Mouse (Mus musculus) frontal cortex, postnatal 25 days (tissue): Measurements from ENCODE around the gene Frmd4a.

ENCODE experiments used
- DNase-seq, 2 experiments: peaks; one replicate each; pipeline ENCODE4 v3.0.0; 2022; ENCODE audit warnings: low spot score in 2 of 2

The Frmd4a gene

GRCm38 (mm10) chr2:4017528-4018288 lies at the start of gene Frmd4a:
Gene Frmd4a, plus strand, starts transcription at chr2:4017717.
- peak; percentile 13 to 32 for DNase-seq

DNA sequence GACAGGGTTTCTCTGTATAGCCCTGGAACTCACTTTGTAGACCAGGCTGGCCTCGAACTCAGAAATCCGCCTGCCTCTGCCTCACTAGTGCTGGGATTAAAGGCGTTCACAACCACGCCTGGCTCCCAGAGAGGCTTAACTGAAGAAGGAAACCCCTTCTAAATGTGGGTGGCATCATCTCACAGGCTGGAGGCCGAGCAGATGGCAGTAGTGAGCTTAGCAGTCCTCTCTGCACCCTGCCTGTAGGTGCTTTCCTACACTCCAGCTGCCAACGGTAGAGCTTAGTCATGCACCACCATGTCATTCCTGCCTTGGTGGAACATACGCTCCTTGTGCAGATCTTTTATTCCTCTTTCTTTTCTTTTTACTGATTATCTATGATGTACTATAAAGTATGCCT lies 28.6 kb upstream of the Frmd4a start:
- peak in 1 of 2 experiments; percentile 6 for DNase-seq

GRCm38 (mm10) chr2:3990431-3990830 lies 27.1 kb upstream of the Frmd4a start:
- no peak for DNase-seq

- DNase-seq, result peak; percentile 34 to 39
Measured at GRCm38 (mm10) chr2:4018431-4018876, 937 bp downstream of the Frmd4a start.

GRCm38 (mm10) chr2:4018909-4019308 lies 1.4 kb downstream of the Frmd4a start:
- DNase-seq, result no peak

DNA sequence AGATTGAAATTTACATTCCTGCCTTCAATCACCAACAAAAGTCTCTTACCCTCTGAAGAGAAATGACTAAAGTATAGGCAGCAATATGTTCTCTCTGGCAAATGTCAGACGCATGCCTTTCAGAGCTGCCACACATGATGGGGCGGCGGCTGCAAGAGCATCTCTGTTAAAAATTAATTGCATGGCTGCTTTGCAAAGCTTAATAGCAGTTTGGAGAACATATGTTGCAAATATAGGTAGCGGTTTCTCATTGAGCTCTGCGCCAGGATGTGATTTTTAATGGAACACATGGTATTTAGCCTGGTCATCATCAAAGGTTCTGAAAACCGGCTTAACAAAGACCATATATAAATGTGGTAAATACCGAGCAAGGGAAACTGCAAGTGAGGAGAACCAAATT lies 7.4 kb downstream of the Frmd4a start:
- no peak for DNase-seq

GRCm38 (mm10) chr2:4029031-4029747 lies 11.7 kb downstream of the Frmd4a start:
- no peak for DNase-seq

DNA sequence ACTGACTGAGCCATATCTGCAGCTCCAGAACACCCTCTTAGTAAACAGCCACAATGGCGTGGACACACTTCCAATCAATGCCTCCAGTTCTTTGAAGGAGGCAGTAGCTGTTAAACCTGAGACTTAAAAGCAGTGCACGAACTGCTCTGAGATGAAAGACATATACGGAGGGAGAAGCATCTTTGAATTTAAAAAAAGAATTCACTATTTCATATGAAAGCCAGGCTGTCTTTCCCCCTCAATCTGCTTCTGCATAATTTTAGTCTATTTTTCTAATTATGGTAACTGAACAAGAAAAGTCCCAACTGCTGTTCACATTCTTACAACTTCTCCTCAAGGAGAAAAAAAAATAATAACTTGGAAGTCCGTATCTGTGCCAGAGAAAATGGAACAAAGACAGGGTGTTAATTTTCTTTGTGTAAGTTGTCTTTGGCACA lies 18.7 kb downstream of the Frmd4a start:
- DNase-seq, result no peak

DNA sequence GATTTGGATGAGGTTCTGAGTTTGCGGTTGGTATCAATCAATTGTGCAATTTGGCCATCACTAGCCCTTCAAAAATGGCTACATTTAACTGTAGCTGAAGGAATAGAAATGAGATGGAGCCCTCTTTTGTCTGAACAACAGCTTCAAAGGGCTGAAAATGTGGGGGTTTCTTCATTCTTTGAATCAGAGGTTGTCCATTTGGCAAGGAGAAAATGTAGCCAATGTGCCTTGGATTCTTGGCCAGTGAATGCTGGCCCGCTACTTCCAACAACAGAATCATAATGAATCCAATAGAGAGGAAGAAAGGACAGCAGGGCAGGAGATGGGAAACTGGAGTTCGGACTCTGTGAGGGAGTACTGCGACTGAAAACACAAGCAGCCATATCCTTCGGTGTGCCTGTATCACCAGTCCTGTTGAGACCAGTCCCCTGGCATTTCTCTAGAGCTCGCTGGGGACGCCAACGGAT lies 19.2 kb downstream of the Frmd4a start:
- DNase-seq, result peak in 1 of 2 experiments; percentile 9

DNA sequence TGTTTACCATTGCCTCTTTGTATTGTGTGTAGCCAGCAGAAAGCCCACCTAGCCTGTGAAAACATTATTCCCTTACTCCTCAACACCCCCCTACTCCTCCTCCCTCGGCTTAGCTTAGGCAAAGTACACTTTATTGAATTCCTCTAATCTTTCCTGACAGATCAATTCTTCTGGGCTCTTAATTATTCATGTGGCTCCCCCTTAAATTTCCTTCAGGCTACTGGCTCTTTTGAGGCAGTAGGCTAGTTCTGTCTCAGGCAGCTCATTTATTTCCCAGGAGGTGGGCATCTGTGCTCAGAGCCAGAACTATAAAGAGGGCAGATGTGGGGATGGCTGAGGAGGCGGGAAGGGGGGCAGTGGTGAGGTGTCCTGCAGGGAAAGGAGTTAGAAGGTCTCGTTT lies 24.5 kb downstream of the Frmd4a start:
- DNase-seq, result no peak

DNA sequence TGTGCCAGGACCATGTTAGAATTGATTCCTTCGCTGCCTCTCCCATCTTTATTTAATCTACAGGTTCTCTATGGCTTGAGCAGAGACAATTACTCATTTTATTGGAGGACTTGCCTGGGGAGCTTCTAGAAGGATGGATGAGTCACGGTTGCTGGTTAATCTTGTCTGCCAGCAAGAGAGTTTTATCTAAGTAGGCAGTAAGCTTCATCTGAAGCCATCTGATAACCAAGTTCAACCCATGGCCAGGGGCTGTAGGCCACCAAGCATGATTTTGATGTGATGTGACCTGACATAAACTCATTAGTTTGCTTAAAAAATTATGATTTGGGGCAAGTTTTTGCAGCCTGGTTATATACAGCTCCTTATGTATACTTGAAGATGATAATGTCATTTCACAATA lies 38.0 kb downstream of the Frmd4a start:
- DNase-seq, result no peak

DNA sequence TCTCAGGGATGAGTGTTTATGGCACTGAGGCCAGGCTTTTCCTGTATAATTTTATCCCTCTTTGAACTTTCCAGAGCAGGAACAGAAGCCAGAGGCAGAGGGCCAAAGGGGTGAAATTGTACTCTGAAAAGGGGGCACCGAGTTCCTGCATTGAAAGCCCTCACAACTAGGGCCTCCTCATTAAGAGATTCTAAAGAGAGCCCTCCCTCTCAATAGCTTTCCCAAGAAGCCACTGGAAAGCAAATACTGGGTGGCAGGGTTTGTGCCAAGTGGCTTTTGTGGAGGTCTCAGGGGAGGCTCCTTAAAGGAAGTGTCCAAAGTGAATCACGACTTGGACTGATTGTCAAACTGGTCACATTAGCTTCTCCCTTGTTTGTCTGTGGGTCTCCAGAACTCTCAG lies 43.2 kb downstream of the Frmd4a start:
- DNase-seq, result no peak

GRCm38 (mm10) chr2:4071831-4072230 lies 54.3 kb downstream of the Frmd4a start:
- DNase-seq, result no peak

- DNase-seq, result no peak
Measured at GRCm38 (mm10) chr2:4083877-4084276, 66.4 kb downstream of the Frmd4a start.

- DNase-seq, result no peak
Measured at GRCm38 (mm10) chr2:4097601-4098000, 80.1 kb downstream of the Frmd4a start.

GRCm38 (mm10) chr2:4098948-4099776 lies 81.6 kb downstream of the Frmd4a start:
- no peak for DNase-seq

DNA sequence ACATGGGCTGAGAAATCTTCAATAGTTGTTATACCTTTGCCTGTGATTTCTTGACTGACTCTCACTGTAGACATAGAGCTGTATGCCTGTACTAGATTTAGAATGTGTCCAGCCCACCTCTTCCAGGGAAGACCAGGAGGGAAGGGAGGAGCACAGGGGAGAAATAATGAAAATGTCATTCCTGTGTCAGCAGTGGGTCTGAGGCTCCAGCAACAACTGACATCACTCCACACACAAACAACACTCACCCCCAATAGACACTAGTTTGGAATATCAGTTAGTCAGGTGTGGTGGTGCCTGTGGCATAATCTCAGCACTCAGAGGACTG lies 82.2 kb downstream of the Frmd4a start:
- no peak for DNase-seq

DNA sequence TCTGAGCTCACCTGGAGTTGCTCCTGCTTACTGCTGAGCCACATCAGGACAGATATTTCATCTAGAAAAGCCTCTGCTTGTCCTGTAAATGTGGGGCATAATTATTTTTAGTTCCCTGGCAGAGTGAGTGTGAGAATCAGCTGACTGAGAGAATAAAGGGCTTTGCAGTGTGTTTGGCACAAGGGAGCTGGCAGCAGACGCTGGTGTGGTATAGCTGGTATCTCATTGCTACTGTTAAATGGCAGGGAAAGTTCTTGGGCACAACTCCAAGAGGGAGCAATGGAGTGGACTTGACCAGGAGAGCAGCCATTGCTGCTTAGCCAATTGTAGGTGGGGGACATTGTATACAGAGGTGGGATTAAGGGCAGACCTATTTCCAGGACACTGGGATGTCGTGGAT lies 83.9 kb downstream of the Frmd4a start:
- DNase-seq, result peak in 1 of 2 experiments; percentile 21

- no peak for DNase-seq
Measured at GRCm38 (mm10) chr2:4113303-4113920, 95.9 kb downstream of the Frmd4a start.

DNA sequence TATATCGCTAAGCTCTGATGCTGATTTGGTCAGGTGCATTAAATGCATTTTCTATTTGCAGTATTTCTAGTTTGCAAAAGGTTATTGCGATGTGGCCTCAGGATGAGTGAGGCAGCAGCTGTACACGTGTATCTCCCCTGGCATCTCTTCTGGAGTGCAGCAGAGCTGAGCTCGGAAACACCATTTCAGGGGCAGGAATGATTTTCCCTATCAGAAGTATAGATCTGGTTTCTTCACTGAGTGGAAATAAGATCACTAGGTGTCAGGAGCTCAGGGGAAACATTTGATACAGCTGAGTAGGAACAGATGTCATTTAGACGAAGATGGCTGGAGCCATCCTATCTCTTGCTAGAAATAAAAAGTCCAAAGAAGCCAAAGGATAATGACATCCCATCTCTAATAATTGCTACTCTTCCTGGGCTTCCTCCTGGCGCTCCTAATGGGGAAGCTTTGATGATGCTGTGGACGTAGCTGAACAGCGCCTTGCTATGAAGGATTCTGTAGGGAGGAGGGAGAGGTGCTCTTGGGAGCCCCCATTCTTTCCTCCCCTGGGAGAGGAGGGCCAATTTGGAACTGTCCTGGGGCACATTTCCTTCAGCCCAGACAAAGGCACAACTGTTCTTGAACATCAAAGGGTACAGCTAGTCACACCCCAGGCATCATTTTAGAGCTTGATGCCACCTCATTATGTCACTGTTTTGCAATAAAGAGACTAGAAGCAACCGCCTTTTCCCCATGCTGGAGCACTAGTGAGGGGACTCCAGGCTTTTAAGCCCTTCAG lies 102.4 kb downstream of the Frmd4a start:
- no peak for DNase-seq

GRCm38 (mm10) chr2:4131216-4131615 lies 113.7 kb downstream of the Frmd4a start:
- no peak for DNase-seq
